Mouse (Mus musculus) heart, postnatal 0 days (tissue): ENCODE results near the gene Olfr478. TPM values are rescaled to one million over a fixed set of nuclear protein-coding genes. Genes with fewer than 3 reads are reported as not detected.
"Not testable (repeated sequence)": the region's sequence is repeated elsewhere in the genome, so short reads cannot be mapped to it uniquely, and the experiment has no call there.

ENCODE experiments used
- ATAC-seq: fragments of 200-750 bp; cut with Nextera tagmentation; 2 replicates; pipeline ENCODE4 v1.8.0; 2017; ENCODE audit warnings: low read depth, moderate number of reproducible peaks, moderate library complexity; ENCODE audit not compliant: insufficient read depth
- DNase-seq: peaks from one replicate; pipeline ENCODE4 v3.0.0-alpha.2; 2016; ENCODE audit warnings: low spot score
- H3K27ac ChIP-seq: fragments of 300-500 bp; sonication (generic); 2 replicates; pipeline ENCODE4 v1.5.1; 2014; ENCODE audit warnings: low read depth, mild to moderate bottlenecking
- H3K27me3 ChIP-seq: fragments of 300-500 bp; sonication (generic); 2 replicates; pipeline ENCODE4 v1.6.1; 2014; ENCODE audit warnings: low read length, mixed read lengths; ENCODE audit not compliant: control insufficient read depth, insufficient read depth
- H3K36me3 ChIP-seq: fragments of 300-500 bp; sonication (generic); replicated peaks from 2 replicates; pipeline ENCODE4 v1.6.1; 2014; ENCODE audit warnings: low read length, mixed read lengths; ENCODE audit not compliant: control insufficient read depth, insufficient read depth
- H3K4me1 ChIP-seq: fragments of 300-500 bp; sonication (generic); 2 replicates; pipeline ENCODE4 v1.6.1; 2014; ENCODE audit warnings: antibody characterized with exemption; ENCODE audit not compliant: control insufficient read depth, insufficient read depth
- H3K4me2 ChIP-seq: fragments of 300-500 bp; sonication (generic); 2 replicates; pipeline ENCODE4 v1.6.1; 2014; ENCODE audit warnings: low read depth, mild to moderate bottlenecking, low read length, moderate library complexity
- H3K4me3 ChIP-seq: fragments of 300-500 bp; sonication (generic); 2 replicates; pipeline ENCODE4 v1.5.1; 2014; ENCODE audit warnings: low read depth, low read length
- H3K9ac ChIP-seq: fragments of 300-500 bp; sonication (generic); replicated peaks from 2 replicates; pipeline ENCODE4 v1.6.1; 2014; ENCODE audit warnings: low read depth, low read length, mixed read lengths
- H3K9me3 ChIP-seq: fragments of 300-500 bp; sonication (generic); replicated peaks from 2 replicates; pipeline ENCODE4 v1.6.1; 2016; ENCODE audit warnings: low read length; ENCODE audit not compliant: control insufficient read depth
- CTCF ChIP-seq: IDR thresholded peaks from 2 replicates; pipeline ENCODE4 v1.5.1; 2016; ENCODE audit warnings: antibody characterized with exemption, control low read depth, low read depth
- EP300 ChIP-seq: IDR thresholded peaks from 2 replicates; pipeline ENCODE4 v1.6.1; 2016; ENCODE audit warnings: antibody characterized with exemption, low read depth
- WGBS: fragments of 180-500 bp; shearing (Covaris S2); extraction: QIAGEN DNeasy Blood & Tissue Kit; methylation state at CpG from one replicate; pipeline ENCODE4 v1.1.7; 2014; 5-methylcytosine and 5-hydroxymethylcytosine counted together
- polyA plus RNA-seq: library from polyadenylated mRNA; unstranded; fragments of >200 nt; fragmentation: Nextera tagmentation; extraction: Ambion mirVana; gene quantifications from 2 replicates; pipeline ENCODE4 v1.2.1, GENCODE M21; 2015
- total RNA-seq: library from RNA; depleted of rRNA; stranded (reverse); fragments of >200 nt; gene quantifications from 2 replicates; pipeline ENCODE4 v1.2.3, GENCODE M21; 2014; ENCODE audit warnings: low replicate concordance; rRNA removed

Olfr478 gene
- total RNA-seq (not detected in 2 replicates), polyA plus RNA-seq (not detected in 2 replicates)

- TF ChIP-seq CTCF (no peak), EP300 (no peak)
- no peak for ATAC-seq
- H3K27ac ChIP-seq, result no peak within 1 kb of the TSS
- H3K4me2 ChIP-seq, result no peak within 1 kb of the TSS
- no peaks in the 10 kb centered on the region for H3K27me3 ChIP-seq
- DNase-seq, result no peak
- no peak within 1 kb of the TSS for H3K4me3 ChIP-seq
- H3K4me1 ChIP-seq, result no peaks in the 10 kb centered on the region
- H3K9me3 ChIP-seq, result 0 out of 2 replicates have a peak, but pooled peaks cover 5% of the 10 kb centered on the region
- no peak within 1 kb of the TSS for H3K9ac ChIP-seq
- 52% methylated on average over 3 of the region's 3 CpGs for WGBS
- H3K36me3 ChIP-seq, result no peaks in the 10 kb centered on the region
Measured at GRCm38 (mm10) chr7:108033889-108034288, at the start of gene Olfr478. Olfr478 (minus strand) TSS chr7:108033989.

GRCm38 (mm10) chr7:108079555-108079954 is 45.8 kb upstream of the Olfr478 start, which contains the start of gene Olfr481:
Olfr481 (plus strand) TSS chr7:108079855.
- H3K4me2 ChIP-seq, result no peak within 1 kb of the TSS
- no peaks in the 10 kb centered on the region for H3K36me3 ChIP-seq
- ATAC-seq, result no peak
- H3K4me1 ChIP-seq, result no peaks in the 10 kb centered on the region
- H3K9ac ChIP-seq, result no peak within 1 kb of the TSS
- TF ChIP-seq CTCF (no peak), EP300 (no peak)
- no peak within 1 kb of the TSS for H3K4me3 ChIP-seq
- 0 out of 2 replicates have a peak, but pooled peaks cover 4% of the 10 kb centered on the region for H3K9me3 ChIP-seq
- H3K27ac ChIP-seq, result no peak within 1 kb of the TSS
- no peak for DNase-seq
- H3K27me3 ChIP-seq, result no peaks in the 10 kb centered on the region

GRCm38 (mm10) chr7:108067246-108067645 is 33.5 kb upstream of the Olfr478 start, which contains the start of gene Olfr480:
Olfr480 (minus strand) TSS chr7:108067346.
- Histone ChIP-seq H3K4me2 (no peak within 1 kb of the TSS), H3K27ac (no peak within 1 kb of the TSS), H3K4me1 (no peaks in the 10 kb centered on the region), H3K9ac (no peak within 1 kb of the TSS), H3K36me3 (no peaks in the 10 kb centered on the region), H3K9me3 (no peaks in the 10 kb centered on the region; the same call in 1 of the 2 replicates), H3K27me3 (no peaks in the 10 kb centered on the region), H3K4me3 (no peak within 1 kb of the TSS)
- TF ChIP-seq CTCF (no peak), EP300 (no peak)
- 59% methylated on average over 1 of the region's 1 CpGs for WGBS
- DNase-seq (no peak), ATAC-seq (no peak)

GRCm38 (mm10) chr7:108050393-108050792 is 16.6 kb upstream of the Olfr478 start, which contains the start of gene Olfr479:
Olfr479 (plus strand) TSS chr7:108050693.
- ATAC-seq, result no peak
- H3K27me3 ChIP-seq, result no peaks in the 10 kb centered on the region
- no peak for TF ChIP-seq EP300
- 74% methylated on average over 2 of the region's 2 CpGs for WGBS
- no peak for DNase-seq
- H3K36me3 ChIP-seq, result no peaks in the 10 kb centered on the region
- H3K4me3 ChIP-seq, result no peak within 1 kb of the TSS
- H3K4me2 ChIP-seq, result no peak within 1 kb of the TSS
- no peaks in the 10 kb centered on the region for H3K4me1 ChIP-seq
- no peak within 1 kb of the TSS for H3K9ac ChIP-seq
- no peaks in the 10 kb centered on the region for H3K9me3 ChIP-seq
- H3K27ac ChIP-seq, result no peak within 1 kb of the TSS

- not testable (repeated sequence) for H3K9me3 ChIP-seq, H3K4me3 ChIP-seq, H3K36me3 ChIP-seq, H3K4me2 ChIP-seq, H3K27me3 ChIP-seq, H3K4me1 ChIP-seq, DNase-seq, ATAC-seq, H3K9ac ChIP-seq, H3K27ac ChIP-seq
Measured at GRCm38 (mm10) chr7:108014256-108014655, 19.5 kb downstream of the Olfr478 start.

GRCm38 (mm10) chr7:107986393-107986792 is 47.4 kb downstream of the Olfr478 start, which contains the start of gene Olfr477:
Olfr477 (plus strand) TSS chr7:107986693.
- Histone ChIP-seq H3K4me3 (no peak within 1 kb of the TSS), H3K9me3 (no peaks in the 10 kb centered on the region), H3K9ac (no peak within 1 kb of the TSS), H3K27me3 (no peaks in the 10 kb centered on the region), H3K36me3 (no peaks in the 10 kb centered on the region), H3K27ac (no peak within 1 kb of the TSS), H3K4me2 (no peak within 1 kb of the TSS), H3K4me1 (no peaks in the 10 kb centered on the region)
- no peak for ATAC-seq
- TF ChIP-seq EP300 (no peak), CTCF (no peak)
- whole genome bisulfite sequencing, result 59% methylated on average over 2 of the region's 2 CpGs
- DNase-seq, result no peak

Other genes with a start within 250 kb of the Olfr478 start
- not detected in 2 replicates for gene Ovch2, start 232.8 kb downstream of the Olfr478 start, total RNA-seq
- gene Ovch2, start 232.8 kb downstream of the Olfr478 start, polyA plus RNA-seq, result not detected in 2 replicates
- not detected in 2 replicates for gene Olfr467, start 221.7 kb downstream of the Olfr478 start, total RNA-seq
- gene Olfr467, start 221.7 kb downstream of the Olfr478 start, polyA plus RNA-seq, result not detected in 2 replicates
- not detected in 2 replicates for gene Olfr469, start 208.4 kb downstream of the Olfr478 start, total RNA-seq
- gene Olfr469, start 208.4 kb downstream of the Olfr478 start, polyA plus RNA-seq, result not detected in 2 replicates
- gene Olfr470, start 186.5 kb downstream of the Olfr478 start, total RNA-seq, result not detected in 2 replicates
- not detected in 2 replicates for gene Olfr470, start 186.5 kb downstream of the Olfr478 start, polyA plus RNA-seq
- not detected in 2 replicates for gene Olfr472, start 136.1 kb downstream of the Olfr478 start, total RNA-seq
- gene Olfr472, start 136.1 kb downstream of the Olfr478 start, polyA plus RNA-seq, result not detected in 2 replicates
- not detected in 2 replicates for gene Olfr473, start 103.5 kb downstream of the Olfr478 start, total RNA-seq
- not detected in 2 replicates for gene Olfr473, start 103.5 kb downstream of the Olfr478 start, polyA plus RNA-seq
- gene Olfr474, start 79.3 kb downstream of the Olfr478 start, total RNA-seq, result not detected in 2 replicates
- gene Olfr474, start 79.3 kb downstream of the Olfr478 start, polyA plus RNA-seq, result not detected in 2 replicates
- gene Olfr476, start 69.2 kb downstream of the Olfr478 start, total RNA-seq, result not detected in 2 replicates
- gene Olfr476, start 69.2 kb downstream of the Olfr478 start, polyA plus RNA-seq, result not detected in 2 replicates
- not detected in 2 replicates for gene Olfr477, start 47.3 kb downstream of the Olfr478 start, total RNA-seq
- not detected in 2 replicates for gene Olfr477, start 47.3 kb downstream of the Olfr478 start, polyA plus RNA-seq
- gene Olfr479, start 16.7 kb upstream of the Olfr478 start, total RNA-seq, result not detected in 2 replicates
- gene Olfr479, start 16.7 kb upstream of the Olfr478 start, polyA plus RNA-seq, result not detected in 2 replicates
- gene Olfr480, start 33.4 kb upstream of the Olfr478 start, total RNA-seq, result not detected in 2 replicates
- not detected in 2 replicates for gene Olfr480, start 33.4 kb upstream of the Olfr478 start, polyA plus RNA-seq
- gene Olfr481, start 45.9 kb upstream of the Olfr478 start, total RNA-seq, result not detected in 2 replicates
- not detected in 2 replicates for gene Olfr481, start 45.9 kb upstream of the Olfr478 start, polyA plus RNA-seq
- gene Olfr482, start 63.6 kb upstream of the Olfr478 start, total RNA-seq, result not detected in 2 replicates
- gene Olfr482, start 63.6 kb upstream of the Olfr478 start, polyA plus RNA-seq, result 0.05 TPM in 1 of 2 replicates, not detected in the other
- gene Olfr483, start 66.9 kb upstream of the Olfr478 start, total RNA-seq, result not detected in 2 replicates
- gene Olfr483, start 66.9 kb upstream of the Olfr478 start, polyA plus RNA-seq, result not detected in 2 replicates
- not detected in 2 replicates for gene Olfr484, start 93.5 kb upstream of the Olfr478 start, total RNA-seq
- not detected in 2 replicates for gene Olfr484, start 93.5 kb upstream of the Olfr478 start, polyA plus RNA-seq
- gene Olfr485, start 125.9 kb upstream of the Olfr478 start, total RNA-seq, result not detected in 2 replicates
- not detected in 2 replicates for gene Olfr485, start 125.9 kb upstream of the Olfr478 start, polyA plus RNA-seq
- gene Olfr486, start 138.8 kb upstream of the Olfr478 start, total RNA-seq, result not detected in 2 replicates
- not detected in 2 replicates for gene Olfr486, start 138.8 kb upstream of the Olfr478 start, polyA plus RNA-seq
- gene Olfr487, start 180.6 kb upstream of the Olfr478 start, total RNA-seq, result not detected in 2 replicates
- gene Olfr487, start 180.6 kb upstream of the Olfr478 start, polyA plus RNA-seq, result not detected in 2 replicates
- gene Olfr488, start 224.4 kb upstream of the Olfr478 start, total RNA-seq, result not detected in 2 replicates
- gene Olfr488, start 224.4 kb upstream of the Olfr478 start, polyA plus RNA-seq, result not detected in 2 replicates